Mouse (Mus musculus) T-helper 17 cell (primary cell): Measurements from ENCODE around the gene Pklr.

Source experiments
- in situ Hi-C, 2 experiments: fragments of 300-600 bp; cut with MboI, MseI; formaldehyde crosslinking; loops; 1 replicate in 1 of 2; 2 replicates in 1 of 2; pipeline ENCODE4 v1.15.1; 2025; ENCODE audit warnings: high pct_unique_total_duplicates in 2 of 2

The Pklr gene

DNA sequence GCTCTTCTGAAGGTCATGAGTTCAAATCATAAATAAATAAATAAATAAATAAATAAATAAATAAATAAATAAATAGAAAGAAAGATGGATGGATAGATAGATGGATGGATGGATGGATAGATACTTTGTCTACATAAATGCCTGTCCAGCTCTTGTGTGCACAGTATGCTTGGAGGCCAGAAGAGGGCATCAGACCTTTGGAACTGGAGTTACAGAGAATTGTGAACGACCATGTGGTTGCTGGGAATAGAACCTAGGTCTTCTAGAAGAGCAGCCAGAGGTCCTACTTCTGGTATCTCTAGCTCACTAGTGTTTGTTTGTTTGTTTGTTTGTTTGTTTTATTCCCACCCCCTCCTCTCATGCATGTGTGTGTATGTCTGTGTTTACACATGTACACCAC is 57.4 kb downstream of the Pklr start:
- in situ Hi-C loops: no loop called here

DNA sequence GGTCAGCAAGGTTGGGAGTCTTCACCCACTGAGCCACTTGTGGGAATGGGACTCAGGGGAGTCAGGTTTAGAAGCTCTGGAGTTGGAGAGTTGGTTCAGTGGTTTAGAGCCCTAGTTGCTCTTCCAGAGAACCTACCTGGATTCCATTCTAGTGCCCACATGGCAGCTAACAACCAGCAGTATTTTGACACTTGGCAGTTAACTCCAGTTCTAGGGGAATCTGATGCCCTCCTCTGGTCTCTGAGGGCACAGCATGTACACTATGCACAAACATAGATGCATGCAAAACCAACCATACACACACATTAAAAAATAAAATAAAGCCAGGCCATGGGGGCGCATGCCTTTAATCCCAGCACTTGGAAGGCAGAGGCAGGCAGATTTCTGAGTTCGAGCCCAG is 57.9 kb downstream of the Pklr start:
- in situ Hi-C loops: no loop called here
